Mouse (Mus musculus) embryo, embryonic 11.5 days (tissue): Measurements from ENCODE around the gene Sgce.
A peak's percentile ranks its signal among the peaks of the same experiment; 100 is the strongest.
"Not testable (repeated sequence)": the region's sequence is repeated elsewhere in the genome, so short reads cannot be mapped to it uniquely, and the experiment has no call there.

Source experiments
- DNase-seq: peaks from one replicate; pipeline ENCODE4 v3.0.0-alpha.2; 2012; ENCODE audit warnings: low read depth, low spot score

Sgce gene

DNA sequence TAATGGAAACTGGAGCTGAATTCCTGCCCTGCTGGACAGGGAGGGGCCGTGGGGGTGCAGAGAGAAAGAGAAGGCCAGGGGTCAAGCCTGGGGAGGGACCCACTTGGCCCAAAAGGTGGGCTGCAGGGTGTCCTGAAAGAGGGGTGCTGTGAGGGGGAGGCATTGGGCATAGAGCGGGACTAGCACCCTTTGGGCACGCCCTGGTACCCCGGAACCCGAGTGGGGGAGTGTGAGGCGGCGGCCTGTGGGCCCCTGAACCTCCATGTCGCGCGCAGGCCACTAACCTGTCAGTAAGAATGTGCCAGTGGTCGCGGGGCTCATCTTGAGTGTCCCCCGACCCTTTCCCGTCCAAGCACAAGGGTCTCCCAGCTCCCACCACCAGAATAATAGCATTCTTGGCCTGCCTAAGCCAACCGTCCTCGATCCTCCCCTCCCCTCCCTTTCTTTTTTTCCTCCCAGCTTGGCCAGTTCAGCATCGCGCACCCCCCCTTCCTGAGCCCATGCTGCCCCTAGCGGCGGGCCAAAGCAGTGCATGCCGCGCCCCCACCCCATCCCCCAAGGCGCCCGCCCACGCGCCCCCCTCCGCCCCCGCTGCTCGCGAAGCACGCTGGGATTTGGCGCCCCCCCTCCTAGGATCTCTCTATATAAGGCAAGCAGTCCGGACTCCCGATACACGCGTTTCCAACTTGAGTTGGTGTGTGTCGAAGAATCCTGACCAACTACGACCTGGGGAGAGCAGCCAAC is at the start of gene Sgce, which contains the start of gene Peg10:
TSS of gene Sgce (minus strand) at position 512 of the 744 bp plus-strand sequence.
TSS of gene Peg10 (plus strand) at position 611 of the 744 bp plus-strand sequence.
- peak; percentile 69 for DNase-seq

DNA sequence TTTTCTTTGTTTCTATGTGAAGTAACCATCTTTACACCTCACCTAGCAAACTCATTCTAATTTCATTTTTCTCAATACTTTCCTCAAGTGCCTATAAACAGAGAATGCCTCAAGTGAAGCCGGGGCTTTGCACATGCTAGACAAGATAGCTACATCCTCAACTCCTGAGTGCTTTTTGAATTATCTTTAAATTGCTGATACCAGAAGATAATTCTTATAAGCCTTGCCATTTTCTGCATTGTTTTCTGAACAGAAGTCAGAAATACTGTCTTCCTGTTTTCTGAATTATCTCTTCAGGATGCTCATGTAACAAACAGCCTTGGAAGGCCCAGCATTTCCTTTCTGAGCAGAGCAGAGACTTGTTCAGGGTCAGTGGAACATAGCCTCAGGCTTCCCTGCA is 49.3 kb upstream of the Sgce start:
- DNase-seq, result no peak

DNA sequence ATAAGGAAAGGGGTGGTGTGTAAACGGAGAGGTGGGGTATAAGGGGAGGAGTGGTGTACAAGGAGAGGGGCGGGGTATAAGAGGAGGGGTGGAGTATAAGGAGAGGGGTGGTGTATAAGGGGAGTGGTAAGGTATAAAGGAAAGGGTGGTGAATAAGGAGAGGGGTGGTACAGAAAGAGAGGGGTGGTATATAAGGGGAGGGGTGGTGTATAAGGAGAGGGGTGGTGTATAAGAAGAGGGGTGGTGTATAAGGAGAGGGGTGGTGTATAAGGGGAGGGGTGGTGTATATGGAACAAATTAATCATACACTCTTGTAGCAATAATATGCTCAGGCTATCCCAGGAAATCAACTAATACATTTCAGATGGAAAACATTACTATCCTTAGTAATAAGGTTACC is 15.2 kb upstream of the Sgce start:
- DNase-seq, result no peak

DNA sequence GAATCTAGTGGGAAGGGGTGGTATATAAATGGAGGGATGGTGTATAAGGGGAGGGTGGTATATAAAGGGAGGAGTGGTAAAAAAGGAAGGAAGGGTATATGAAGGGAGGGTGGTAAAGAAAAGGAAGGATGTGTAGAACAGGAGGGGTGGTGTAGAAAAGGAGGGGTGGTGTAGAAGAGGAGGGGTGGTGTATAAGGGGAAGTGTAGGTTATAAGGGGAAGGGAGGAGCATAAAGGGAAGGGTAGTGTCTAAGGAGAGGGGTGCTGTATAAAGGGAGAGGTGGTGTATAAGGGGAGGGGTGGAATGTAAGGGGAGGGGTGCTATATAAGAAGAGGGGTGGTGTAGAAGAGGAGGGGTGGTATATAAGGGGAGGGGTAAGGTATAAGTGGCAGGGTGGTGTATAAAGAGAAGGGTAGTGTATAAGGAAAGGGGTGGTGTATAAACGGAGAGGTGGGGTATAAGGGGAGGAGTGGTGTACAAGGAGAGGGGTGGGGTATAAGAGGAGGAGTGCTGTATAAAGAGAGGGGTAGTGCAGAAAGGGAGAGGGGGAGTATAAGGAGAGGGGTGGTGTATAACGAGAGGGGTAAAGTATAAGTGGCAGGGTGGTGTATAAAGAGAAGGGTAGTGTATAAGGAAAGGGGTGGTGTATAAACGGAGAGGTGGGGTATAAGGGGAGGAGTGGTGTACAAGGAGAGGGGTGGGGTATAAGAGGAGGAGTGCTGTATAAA is 14.6 kb upstream of the Sgce start:
- not testable (repeated sequence) for DNase-seq

DNA sequence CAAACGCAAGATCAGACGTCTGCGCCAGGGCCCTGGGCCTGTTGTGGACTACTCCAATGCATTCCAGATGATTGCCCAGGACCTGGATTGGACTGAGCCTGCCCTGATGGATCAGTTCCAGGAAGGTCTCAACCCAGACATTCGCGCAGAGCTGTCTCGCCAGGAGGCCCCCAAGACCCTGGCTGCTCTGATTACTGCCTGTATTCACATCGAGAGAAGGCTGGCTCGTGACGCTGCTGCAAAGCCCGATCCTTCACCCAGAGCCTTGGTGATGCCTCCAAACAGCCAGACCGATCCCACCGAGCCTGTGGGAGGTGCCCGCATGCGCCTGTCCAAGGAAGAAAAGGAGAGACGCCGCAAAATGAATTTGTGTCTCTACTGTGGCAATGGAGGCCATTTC is 7.9 kb upstream of the Sgce start:
- no peak for DNase-seq

DNA sequence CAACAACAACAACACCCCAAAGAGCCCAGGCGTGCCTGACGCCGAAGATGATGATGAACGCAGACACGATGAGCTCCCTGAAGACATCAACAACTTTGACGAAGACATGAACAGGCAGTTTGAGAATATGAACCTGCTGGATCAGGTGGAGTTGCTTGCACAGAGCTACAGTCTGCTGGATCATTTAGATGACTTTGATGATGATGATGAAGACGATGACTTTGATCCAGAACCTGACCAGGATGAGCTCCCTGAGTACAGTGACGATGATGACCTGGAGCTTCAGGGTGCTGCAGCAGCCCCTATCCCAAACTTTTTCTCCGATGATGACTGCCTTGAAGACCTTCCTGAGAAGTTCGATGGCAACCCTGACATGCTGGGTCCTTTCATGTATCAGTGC is 7.3 kb upstream of the Sgce start:
- DNase-seq, result no peak

DNA sequence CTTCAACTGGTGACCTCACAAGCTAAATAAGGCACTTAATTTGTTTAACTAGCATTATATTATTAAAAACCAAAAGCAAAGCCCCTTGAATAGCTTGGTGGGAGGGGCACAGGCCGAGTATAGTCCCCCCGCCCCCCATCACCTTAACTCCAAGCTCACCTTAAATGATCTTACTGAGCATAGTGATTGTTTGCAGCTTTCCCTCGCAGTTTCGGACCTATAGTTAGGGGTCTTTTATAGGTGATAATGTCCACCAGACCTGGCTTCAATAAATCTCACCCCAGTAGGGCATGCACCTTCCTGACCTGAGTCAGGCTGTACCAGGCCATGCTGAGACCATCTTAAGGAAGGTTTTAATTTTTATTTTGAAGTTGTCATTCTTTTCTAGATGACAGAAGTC is 4.3 kb upstream of the Sgce start:
- no peak for DNase-seq

DNA sequence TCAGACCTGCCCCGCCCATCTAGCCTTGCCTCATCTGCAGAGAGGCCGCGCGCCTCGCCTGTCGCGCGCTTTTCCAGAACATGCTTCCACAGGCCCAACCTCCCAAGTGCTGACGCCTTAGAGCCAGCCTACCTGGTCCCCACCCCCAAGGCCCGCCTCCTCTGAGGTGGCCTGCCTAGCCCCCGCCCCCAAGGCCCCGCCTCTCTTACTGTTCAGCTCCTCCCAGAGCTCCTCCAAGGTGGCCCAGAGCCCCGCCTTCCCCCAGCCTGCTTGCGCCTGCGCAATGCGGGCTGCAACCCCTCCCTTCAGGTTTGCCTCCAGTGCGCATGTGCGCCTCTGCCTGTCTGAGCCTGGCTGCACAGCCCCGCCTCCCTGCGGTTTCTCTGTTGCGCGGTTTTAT is 2.1 kb upstream of the Sgce start:
- peak; percentile 87 for DNase-seq

DNA sequence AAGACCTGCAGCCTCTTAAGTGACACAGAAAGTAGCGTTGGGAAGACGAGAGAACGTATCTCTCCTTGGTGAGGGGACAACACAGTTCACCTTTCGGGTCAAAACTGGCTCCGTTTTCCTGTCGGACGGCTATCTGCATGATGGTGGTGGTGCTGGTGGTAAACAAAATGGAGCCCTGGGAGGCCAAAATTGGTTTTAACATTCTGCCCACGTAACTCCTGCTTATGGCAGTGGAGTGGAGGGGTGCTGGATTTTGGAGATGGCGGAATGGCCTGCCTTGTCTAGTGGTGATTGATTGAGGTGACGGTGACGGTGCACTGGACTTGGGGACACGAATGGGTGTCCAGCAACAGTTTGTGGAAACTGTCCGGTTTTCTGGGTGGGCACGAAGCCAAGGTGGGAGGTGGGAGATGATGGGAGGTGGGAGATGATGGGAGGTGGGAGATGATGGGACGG is 1.5 kb upstream of the Sgce start:
- DNase-seq, result no peak

DNA sequence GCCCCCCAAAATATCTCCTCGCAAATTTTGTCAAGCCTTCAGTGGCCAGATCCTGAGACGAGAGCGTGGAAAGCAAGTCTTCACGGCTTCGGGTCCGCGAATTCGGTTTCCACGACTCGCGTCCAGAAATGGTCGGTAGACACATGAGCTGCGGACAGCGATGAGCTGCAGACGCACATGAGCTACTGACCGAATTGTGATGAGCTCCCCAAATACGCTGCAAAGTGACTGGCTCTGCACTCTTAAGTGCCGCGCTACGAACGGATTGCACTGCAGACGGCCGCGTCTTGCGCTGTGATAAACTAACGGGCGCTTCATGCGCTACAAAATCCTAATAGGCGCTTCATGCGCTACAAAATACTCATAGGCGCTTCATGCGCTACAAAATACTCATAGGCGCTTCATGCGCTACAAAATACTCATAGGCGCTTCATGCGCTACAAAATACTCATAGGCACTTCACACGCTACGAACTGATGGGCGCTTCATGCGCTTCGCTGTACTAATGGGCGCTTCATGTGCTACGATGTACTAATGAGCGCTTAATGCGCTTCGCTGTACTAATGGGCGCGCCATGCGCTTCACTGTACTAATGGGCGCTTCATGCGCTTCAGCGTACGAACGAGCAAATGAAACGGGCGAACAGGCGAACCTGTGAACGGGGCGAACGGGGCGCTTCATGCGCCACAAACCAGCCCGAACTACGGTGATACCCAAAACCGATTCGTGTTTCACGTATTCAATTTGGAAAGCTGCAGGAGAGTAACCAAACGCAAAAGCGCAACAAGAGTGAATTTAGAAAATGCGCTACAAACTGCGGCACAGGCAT is 884 bp upstream of the Sgce start:
- DNase-seq, result no peak

DNA sequence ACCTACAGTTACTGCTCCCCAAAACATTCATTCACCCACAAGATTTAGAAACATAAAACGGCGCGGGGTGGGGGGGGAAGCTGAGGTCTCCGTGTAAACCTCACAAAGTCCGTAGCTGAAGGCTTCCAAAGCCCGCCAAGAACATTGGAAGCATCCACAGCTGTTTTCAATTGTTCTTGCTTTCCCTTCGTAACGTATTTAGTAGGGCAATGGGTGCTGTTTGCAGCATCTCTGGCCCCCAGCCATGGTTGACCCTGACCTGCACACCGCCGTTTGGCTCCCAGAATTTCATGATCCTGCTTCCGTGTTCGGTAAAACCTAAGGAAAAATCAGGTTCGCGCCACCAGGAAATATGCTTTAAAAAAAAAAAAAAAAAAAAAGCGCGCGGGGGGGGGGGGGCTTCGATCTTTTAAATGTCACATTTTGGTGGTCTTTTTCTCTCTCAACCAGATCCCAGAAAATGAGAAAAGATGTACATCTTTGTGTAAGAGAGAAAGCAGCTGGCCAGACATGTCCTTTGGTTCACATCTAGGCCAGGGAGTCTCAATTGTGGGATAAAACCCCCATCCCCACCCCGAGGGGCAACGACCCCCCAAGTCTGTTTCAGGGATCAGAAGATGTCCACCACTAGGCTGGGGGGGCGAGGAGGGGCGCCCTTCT is 841 bp downstream of the Sgce start:
- DNase-seq, result no peak

DNA sequence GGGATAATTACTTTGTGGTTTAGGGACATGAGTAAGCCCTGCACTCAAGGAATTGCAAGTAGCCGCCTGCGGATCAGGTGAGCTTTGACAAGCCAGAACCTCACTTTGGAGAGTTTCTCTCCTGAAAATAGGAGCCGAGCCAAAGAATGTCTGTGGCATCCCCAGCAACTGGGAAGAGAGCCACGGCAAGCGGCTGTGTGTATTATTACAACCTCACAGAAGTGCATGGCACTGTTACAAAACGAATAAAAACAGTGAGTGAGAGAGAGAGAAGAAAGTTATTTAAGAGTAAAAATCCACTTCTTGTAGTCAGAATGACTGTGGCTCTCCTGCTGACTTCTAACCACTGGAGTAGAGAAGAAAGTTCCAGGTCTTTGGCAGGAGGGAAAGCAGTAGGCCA is 6.5 kb downstream of the Sgce start:
- DNase-seq, result no peak

DNA sequence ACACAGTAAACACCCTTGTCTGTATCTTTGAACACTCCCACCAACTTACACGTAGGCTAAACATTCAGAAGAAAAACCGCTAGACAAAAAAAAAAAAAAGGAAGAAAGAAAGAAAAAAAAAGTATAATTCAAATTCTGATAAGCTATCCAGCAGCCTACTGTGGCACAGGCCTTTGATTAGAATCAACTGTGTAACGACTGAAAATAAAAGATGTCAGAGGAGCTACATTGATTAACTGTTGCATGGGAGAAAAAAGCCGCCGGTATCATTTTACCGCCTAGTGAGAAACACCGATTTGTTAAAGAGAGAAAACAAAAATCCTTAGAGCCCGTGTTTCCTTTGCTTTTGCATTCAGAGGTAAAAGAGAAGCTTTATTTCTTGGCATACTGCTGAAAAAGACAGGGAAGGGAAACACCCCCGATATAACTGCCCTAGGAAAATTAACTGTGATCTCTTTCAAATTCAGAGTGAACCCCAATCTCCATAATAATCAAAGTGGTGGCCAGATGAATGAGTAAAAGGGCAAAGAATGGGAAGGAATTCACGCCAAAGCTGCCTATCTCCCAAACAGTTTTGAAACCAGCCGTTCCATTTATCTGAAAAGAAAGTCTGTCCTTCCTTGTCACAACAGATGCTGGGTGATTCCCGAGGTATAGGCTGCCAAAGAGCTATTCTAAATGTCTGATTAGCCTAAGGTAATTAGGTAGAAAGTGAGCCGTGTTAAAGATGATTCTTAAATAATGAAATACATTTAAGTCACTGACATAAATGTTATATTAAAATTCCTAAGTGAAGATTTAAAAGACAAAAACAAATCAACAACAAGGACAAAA is 7.3 kb downstream of the Sgce start:
- no peak for DNase-seq

DNA sequence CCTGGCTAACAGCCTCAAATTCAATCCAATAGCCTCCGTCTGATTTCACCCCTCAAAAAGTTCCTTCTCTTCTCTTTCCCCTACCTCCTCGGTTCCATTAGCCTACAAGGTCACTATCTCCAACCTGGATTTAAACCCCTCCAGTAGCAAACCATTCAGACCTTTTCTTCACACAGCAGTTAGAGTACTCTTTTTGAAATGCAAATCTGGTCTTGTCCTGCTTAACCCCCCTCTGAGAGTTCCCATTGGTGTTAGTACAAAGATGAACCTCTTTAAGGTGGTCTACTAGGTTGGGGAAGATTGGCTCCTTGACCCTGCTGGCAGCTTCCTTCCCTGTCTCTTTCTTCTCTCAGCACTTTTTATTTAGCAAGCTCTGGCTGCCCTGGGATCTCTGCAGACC is 8.3 kb downstream of the Sgce start:
- DNase-seq, result no peak

DNA sequence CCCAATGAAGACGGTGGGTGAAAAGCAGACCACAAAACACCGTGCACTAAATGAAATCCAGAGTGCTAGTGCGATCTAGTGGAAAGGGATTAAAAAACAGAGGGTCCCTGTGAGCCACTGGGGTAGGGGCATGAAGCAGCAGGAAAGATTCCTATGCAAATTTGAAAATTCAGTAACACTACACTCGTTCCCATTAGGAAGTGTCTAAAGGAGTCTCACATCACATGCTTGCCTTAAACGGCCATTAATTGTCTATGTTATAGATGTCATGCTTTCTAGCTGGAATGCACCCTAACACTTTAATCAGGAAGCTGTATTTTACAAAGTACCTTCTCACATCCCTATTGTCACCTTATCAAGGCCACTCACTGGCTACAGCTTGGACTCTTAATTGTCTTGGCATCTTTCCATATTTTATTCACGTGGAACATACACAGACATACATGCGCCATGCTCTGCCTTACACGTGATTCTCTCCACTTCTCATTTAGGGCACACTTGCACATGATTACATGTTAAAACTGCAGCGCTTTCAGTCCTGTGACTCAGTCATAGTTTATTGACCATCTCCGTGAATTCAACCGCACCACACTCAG is 8.9 kb downstream of the Sgce start:
- DNase-seq, result no peak

DNA sequence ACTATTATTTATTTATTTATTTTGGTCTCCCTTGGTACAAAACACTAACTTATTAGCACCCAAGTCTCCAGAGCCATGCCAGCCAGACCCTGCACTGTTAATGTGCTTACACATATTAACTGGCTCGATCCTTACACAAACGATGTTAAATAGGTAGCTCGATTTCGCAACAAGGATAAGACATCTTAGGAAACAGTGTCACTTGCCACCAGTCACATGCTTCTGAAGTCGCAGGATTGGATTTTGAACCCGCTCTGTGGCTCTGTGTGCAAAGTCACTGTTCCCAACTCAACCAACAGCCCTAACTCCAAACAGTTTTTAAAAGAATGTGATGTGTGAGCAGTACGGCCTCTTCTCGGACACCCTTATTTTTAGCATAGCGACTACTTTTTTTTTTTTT is 10.6 kb downstream of the Sgce start:
- no peak for DNase-seq

DNA sequence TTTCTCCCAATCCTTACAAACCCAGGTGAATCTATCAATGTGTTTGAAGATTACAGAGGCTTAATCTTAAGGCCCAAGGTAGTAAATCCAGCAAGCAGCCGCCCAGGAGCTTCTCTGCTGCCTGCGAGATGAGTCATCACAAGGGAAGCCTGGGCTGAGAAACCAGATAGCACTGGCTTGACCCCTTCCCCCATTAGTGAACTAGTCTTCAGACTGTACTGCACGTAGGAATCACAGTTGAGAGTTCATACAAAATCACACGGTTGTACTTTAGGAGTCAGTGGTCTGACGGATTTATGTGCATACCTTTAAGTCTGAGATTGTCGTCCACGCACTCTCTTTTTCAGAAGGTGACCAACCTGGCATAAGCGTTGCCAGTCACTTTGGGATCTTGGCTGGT is 13.8 kb downstream of the Sgce start:
- DNase-seq, result no peak

DNA sequence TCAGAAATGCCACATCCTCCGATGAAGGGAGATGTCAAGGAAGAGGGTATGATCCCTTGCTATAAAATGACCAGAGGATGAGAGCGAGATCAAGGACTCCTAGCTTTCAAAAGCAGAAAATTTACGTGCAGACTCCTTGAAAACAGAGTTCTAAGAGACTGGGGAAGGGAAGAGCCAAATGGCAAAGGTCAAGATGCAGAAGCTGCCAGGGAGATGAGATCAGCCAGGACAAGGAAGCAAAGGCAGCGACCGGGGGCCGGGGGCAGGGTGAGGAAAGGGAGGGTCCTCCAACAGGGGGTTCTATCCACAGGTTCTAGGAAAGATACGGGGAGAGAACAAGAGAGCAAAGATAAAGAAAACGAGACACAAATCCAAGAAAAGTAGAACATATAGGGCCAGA is 15.3 kb downstream of the Sgce start:
- DNase-seq, result no peak

DNA sequence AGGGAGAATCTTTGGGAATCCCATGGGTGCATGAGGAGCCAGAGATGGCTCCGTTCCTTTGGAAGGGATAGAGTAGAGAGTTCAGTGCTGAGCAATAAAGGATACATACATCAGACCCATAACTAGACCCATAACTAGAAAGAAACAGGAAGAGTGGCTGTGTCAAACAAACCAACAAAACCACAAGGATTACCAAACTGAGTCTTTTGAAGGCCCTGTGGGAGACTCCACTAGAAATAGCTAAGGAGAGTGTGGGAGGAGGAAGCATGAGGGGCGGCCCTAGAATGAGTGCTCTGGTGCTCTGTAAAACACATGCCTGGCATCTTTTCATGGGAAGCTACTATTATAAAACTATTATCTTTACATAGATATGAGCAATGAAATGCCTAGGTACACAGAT is 18.7 kb downstream of the Sgce start:
- no peak for DNase-seq

DNA sequence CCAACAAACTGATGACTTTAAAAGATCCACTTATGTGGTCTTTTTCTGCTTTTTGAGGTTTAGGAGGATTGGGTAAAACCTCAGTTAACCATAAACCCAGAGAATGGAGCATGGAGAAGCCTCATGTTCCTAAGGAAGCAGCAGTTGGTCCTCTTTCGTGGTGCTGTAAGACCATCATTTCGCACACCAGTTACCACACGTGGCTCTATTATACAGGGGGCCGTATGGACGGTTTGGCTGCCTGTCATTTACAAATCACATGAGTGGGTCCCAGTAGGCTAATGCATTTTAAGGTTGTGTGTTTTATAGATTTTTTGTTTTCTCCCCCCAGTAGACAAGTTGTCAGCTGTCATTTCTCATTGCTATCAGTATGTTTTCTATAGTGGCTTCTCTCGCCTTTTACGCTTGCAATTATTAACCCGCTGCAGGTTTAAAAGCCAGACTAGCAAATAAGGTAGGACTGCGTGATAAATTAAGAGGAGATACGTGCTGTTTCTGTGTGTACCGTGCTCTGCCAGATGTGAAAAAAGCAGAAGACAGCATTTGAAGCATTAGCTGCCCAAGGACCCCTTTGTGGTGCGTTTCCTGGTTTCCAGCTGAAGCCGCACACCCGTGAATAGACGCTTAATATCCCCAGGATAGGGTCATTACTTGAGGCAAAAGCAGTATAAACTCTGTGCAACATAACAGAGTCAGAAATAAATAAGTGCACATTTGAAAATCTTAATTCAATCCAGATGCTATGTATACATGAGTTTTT is 22.8 kb downstream of the Sgce start:
- DNase-seq, result no peak
